Mouse (Mus musculus): ENCODE measurements around the gene Mmp24.

DNA sequence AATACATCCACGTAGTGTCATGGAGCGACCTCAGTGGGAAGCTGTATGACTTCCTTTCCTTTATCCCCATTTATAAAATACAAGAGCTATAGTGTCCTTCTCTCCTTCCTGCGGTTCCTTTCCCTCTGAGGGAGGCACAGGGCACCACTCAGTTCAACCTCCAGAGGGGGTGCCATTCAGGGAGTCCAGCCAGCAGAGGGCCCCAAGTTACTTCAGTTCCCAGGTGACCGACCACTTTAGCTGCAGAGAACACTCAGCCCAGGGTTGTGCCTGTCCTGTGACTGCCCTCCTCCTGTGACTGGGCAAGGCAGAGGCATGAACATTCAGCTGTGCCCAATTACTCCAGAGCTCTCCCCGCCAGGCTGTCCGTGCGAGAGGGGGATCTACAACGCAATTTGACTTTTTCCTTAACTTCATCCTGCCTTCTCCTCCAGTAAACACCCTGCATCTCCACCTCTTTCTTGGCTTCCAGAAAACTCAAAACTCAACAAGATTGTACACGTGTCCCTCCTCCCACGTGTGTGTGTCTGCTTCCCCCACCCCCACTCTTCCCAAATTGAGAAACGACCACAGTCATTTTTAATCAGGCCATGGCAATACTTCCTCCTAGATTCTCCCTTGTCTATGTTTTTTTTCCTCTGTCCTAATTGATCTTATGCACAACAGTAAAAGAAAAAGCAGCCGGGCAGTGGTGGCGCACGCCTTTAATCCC is 18.1 kb upstream of the Mmp24 start:
- TF ChIP-seq CTCF (IDR thresholded peaks at IDR 0.05; ENCODE audit: borderline replicate concordance, insufficient read depth, low read length) (no peak; the same call in 1 of the 2 replicates), POLR2A (IDR thresholded peaks at IDR 0.05; ENCODE audit: low read depth, low read length) (no peak)
